Comparison of ENCODE assay signal across 25 mouse cellular contexts in genomic region chr14:72825549-72825948, GRCm38 (mm10).
DNase-seq lines count a peak whose midpoint lies in the region; ATAC-seq and TF ChIP-seq lines count a peak whose summit lies in the region.
"Had no signal": no experiment of that assay in that cellular context is flagged by ENCODE, and none has a peak within 500 bp of the region (broad histone marks: within the 10 kb centered on the region; RNA-seq: fewer than 3 reads in every experiment).

No protein-coding gene starts in this region.

- TF ChIP-seq CTCF in lung, postnatal 0 days (IDR thresholded peaks at IDR 0.05): no peak
- TF ChIP-seq CTCF in lung, adult 2 months (IDR thresholded peaks at IDR 0.05; ENCODE audit: insufficient read depth, low read length): no peak

- no peaks in the 10 kb centered on the region for H3K4me1 ChIP-seq in lung, postnatal 0 days (ENCODE audit: insufficient read depth, low read depth, low read length)
- H3K4me1 ChIP-seq in lung, adult 2 months (ENCODE audit: control insufficient read depth, insufficient read depth, low read length): 0 out of 2 replicates have a peak, but pooled peaks cover 2% of the 10 kb centered on the region
- peaks cover 4% of the 10 kb centered on the region; the same call in 1 of the 2 replicates for H3K4me1 ChIP-seq in midbrain, embryonic 10.5 days
- H3K4me1 ChIP-seq: heart, embryonic 15.5 days; intestine, embryonic 15.5 days had no signal

- WGBS in lung, postnatal 0 days: 16% methylated on average over 4 of the region's 4 CpGs
- WGBS in lung, adult 2 months: 20% methylated on average over 4 of the region's 4 CpGs
- WGBS in midbrain, embryonic 10.5 days: 82% methylated on average over 4 of the region's 4 CpGs

- no peak overlapping the region for H3K9ac ChIP-seq in lung, postnatal 0 days (replicated peaks; ENCODE audit: low read depth)
- H3K9ac ChIP-seq: heart, embryonic 15.5 days; intestine, embryonic 15.5 days; limb, embryonic 15.5 days; liver, embryonic 14.5 days had no signal

- no peak for ATAC-seq in lung, postnatal 0 days
- ATAC-seq: activated CD4-positive, CD25-positive, alpha-beta regulatory T cell, adult 4 months; CD4-positive, CD25-positive, alpha-beta regulatory T cell, adult 4 months; forebrain, embryonic 16.5 days; hindbrain, embryonic 16.5 days; intestine, embryonic 15.5 days had no signal

- H3K36me3 ChIP-seq in lung, postnatal 0 days (ENCODE audit: insufficient read depth, low read length): no peaks in the 10 kb centered on the region
- no peaks in the 10 kb centered on the region for H3K36me3 ChIP-seq in midbrain, embryonic 10.5 days
- H3K36me3 ChIP-seq: forebrain, embryonic 10.5 days; heart, embryonic 15.5 days; intestine, embryonic 15.5 days; limb, embryonic 15.5 days had no signal

- no peak overlapping the region for H3K4me2 ChIP-seq in lung, postnatal 0 days (replicated peaks; ENCODE audit: low read depth, low read length)
- H3K4me2 ChIP-seq: heart, embryonic 15.5 days; intestine, embryonic 15.5 days; limb, embryonic 15.5 days; midbrain, embryonic 11.5 days had no signal

- peak; percentile 33 for DNase-seq in lung, postnatal 0 days (ENCODE audit: low spot score)
- no peak for DNase-seq in lung, adult 2 months
- DNase-seq in NIH3T3 (ENCODE audit: low read depth): peak; percentile 44
- peak; percentile 8 for DNase-seq in lung, postnatal 14 days
- DNase-seq in left cerebral cortex, adult 11 months (ENCODE audit: low spot score): no peak
- no peak for DNase-seq in spleen, adult 18-20 months
- no peak for DNase-seq in midbrain, embryonic 10.5 days (ENCODE audit: low spot score)
- DNase-seq: adrenal gland, postnatal 10 days; cerebellum, adult 2 months; cerebellum, postnatal 36 days; gastrocnemius, postnatal 25 days; heart, postnatal 4 days; kidney, adult 9 months; right cerebral cortex, postnatal 14 days had no signal

- TF ChIP-seq POLR2A in lung, adult 2 months (IDR thresholded peaks at IDR 0.05; ENCODE audit: borderline replicate concordance, extremely low read depth, low read depth, low read length): no peak

- no peaks in the 10 kb centered on the region for H3K9me3 ChIP-seq in lung, postnatal 0 days (ENCODE audit: low read length)
- no peaks in the 10 kb centered on the region for H3K9me3 ChIP-seq in midbrain, embryonic 10.5 days (replicated peaks)
- H3K9me3 ChIP-seq: forebrain, embryonic 10.5 days; heart, embryonic 15.5 days; intestine, embryonic 15.5 days; limb, embryonic 15.5 days had no signal

- no peaks in the 10 kb centered on the region for H3K27me3 ChIP-seq in lung, postnatal 0 days (replicated peaks; ENCODE audit: insufficient read depth, low read length)
- H3K27me3 ChIP-seq in midbrain, embryonic 10.5 days (ENCODE audit: low read depth, poor library complexity, severe bottlenecking): no peaks in the 10 kb centered on the region
- H3K27me3 ChIP-seq: heart, embryonic 15.5 days; intestine, embryonic 15.5 days; limb, embryonic 15.5 days had no signal

- TF ChIP-seq EP300 in lung, postnatal 0 days (IDR thresholded peaks at IDR 0.05): no peak

- no peak overlapping the region for H3K4me3 ChIP-seq in lung, postnatal 0 days (ENCODE audit: low read depth, low read length)
- no peak overlapping the region for H3K4me3 ChIP-seq in lung, adult 2 months (replicated peaks; ENCODE audit: extremely low read depth, low read depth, low read length)
- H3K4me3 ChIP-seq in midbrain, embryonic 10.5 days: no peak overlapping the region
- H3K4me3 ChIP-seq: forebrain, embryonic 10.5 days; heart, embryonic 15.5 days; intestine, embryonic 15.5 days; left cerebral cortex, adult 2 months; limb, embryonic 15.5 days had no signal

- H3K27ac ChIP-seq in lung, postnatal 0 days (ENCODE audit: low read length): no peak overlapping the region
- no peak overlapping the region for H3K27ac ChIP-seq in midbrain, embryonic 10.5 days (replicated peaks)
- H3K27ac ChIP-seq: forebrain, embryonic 10.5 days; heart, embryonic 15.5 days; intestine, embryonic 15.5 days; left cerebral cortex, adult 2 months; limb, embryonic 15.5 days; liver, embryonic 14.5 days had no signal

Comparison
In these comparisons a context has a peak if more than half of its experiments do, and no peak if none do; other contexts are left out.
1. DNase-seq: peak in lung, postnatal 0 days (single experiment), NIH3T3 (single experiment) and lung, postnatal 14 days (single experiment); none in lung, adult 2 months (single experiment), left cerebral cortex, adult 11 months (single experiment), spleen, adult 18-20 months (0 of 2) and midbrain, embryonic 10.5 days (single experiment).